Mouse (Mus musculus): ENCODE measurements at regions not wholly inside any gene's neighbourhood (a gene's known extent, or its start where the extent isn't known, plus 50 kb on each side); places are given as distances from the start of the nearest gene placed in this dataset.
"Not testable (repeated sequence)": the region's sequence is repeated elsewhere in the genome, so short reads cannot be mapped to it uniquely, and the experiment has no call there.

- not testable (repeated sequence) for H3K4me2 ChIP-seq; H3K36me3 ChIP-seq; H3K27ac ChIP-seq (replicated peaks); H3K9ac ChIP-seq; H3K27me3 ChIP-seq (replicated peaks); ATAC-seq (ENCODE audit: extremely low read depth, insufficient number of reproducible peaks, low FRiP score, low TSS enrichment); H3K4me1 ChIP-seq; H3K4me3 ChIP-seq
- H3K9me3 ChIP-seq = peaks cover 24% of the 10 kb centered on the region
- WGBS = 86% methylated on average over 6 of the region's 6 CpGs
These were observed 223.6 kb upstream of the Car8 start for GRCm38 (mm10) chr4:8462414-8462813.

GRCm38 (mm10) chr4:8454346-8454745 lies 215.5 kb upstream of the Car8 start:
- H3K4me3 ChIP-seq = no peak overlapping the region
- no peak for ATAC-seq (ENCODE audit: extremely low read depth, insufficient number of reproducible peaks, low FRiP score, low TSS enrichment)
- H3K27me3 ChIP-seq (replicated peaks) = no peaks in the 10 kb centered on the region
- no peak overlapping the region for H3K4me2 ChIP-seq
- no peaks in the 10 kb centered on the region for H3K4me1 ChIP-seq
- no peaks in the 10 kb centered on the region for H3K36me3 ChIP-seq
- no peaks in the 10 kb centered on the region; the same call in 1 of the 2 replicates for H3K9me3 ChIP-seq
- H3K9ac ChIP-seq = no peak overlapping the region
- 68% methylated on average over 2 of the region's 2 CpGs for WGBS
- H3K27ac ChIP-seq (replicated peaks) = no peak overlapping the region

GRCm38 (mm10) chr4:8432393-8432792 lies 193.6 kb upstream of the Car8 start:
- H3K4me1 ChIP-seq = peaks cover 5% of the 10 kb centered on the region; the same call in 1 of the 2 replicates
- H3K27me3 ChIP-seq (replicated peaks) = no peaks in the 10 kb centered on the region
- no peak overlapping the region for H3K27ac ChIP-seq (replicated peaks)
- H3K36me3 ChIP-seq = no peaks in the 10 kb centered on the region
- no peak overlapping the region for H3K4me2 ChIP-seq
- H3K9me3 ChIP-seq = 0 out of 2 replicates have a peak, but pooled peaks cover 4% of the 10 kb centered on the region
- H3K9ac ChIP-seq = no peak overlapping the region
- ATAC-seq (ENCODE audit: extremely low read depth, insufficient number of reproducible peaks, low FRiP score, low TSS enrichment) = no peak
- no peak overlapping the region for H3K4me3 ChIP-seq
- WGBS = 47% methylated on average over 2 of the region's 2 CpGs

- Histone ChIP-seq H3K27ac (replicated peaks) (no peak overlapping the region), H3K4me3 (no peak overlapping the region), H3K27me3 (replicated peaks) (no peaks in the 10 kb centered on the region), H3K9me3 (no peaks in the 10 kb centered on the region), H3K9ac (no peak overlapping the region), H3K36me3 (no peaks in the 10 kb centered on the region), H3K4me1 (peaks cover 5% of the 10 kb centered on the region; the same call in 1 of the 2 replicates), H3K4me2 (no peak overlapping the region)
- no peak for ATAC-seq (ENCODE audit: extremely low read depth, insufficient number of reproducible peaks, low FRiP score, low TSS enrichment)
- WGBS = 33% methylated on average over 1 of the region's 1 CpGs
These were observed 192.1 kb upstream of the Car8 start for GRCm38 (mm10) chr4:8431032-8431332.

GRCm38 (mm10) chr4:8430269-8431031 lies 191.6 kb upstream of the Car8 start:
- H3K9me3 ChIP-seq = no peaks in the 10 kb centered on the region
- H3K27ac ChIP-seq (replicated peaks) = no peak overlapping the region
- H3K9ac ChIP-seq = no peak overlapping the region
- H3K4me3 ChIP-seq = no peak overlapping the region
- H3K27me3 ChIP-seq (replicated peaks) = no peaks in the 10 kb centered on the region
- WGBS = 76% methylated on average over 4 of the region's 4 CpGs
- no peaks in the 10 kb centered on the region for H3K36me3 ChIP-seq
- no peak for ATAC-seq (ENCODE audit: extremely low read depth, insufficient number of reproducible peaks, low FRiP score, low TSS enrichment)
- peaks cover 5% of the 10 kb centered on the region; the same call in 1 of the 2 replicates for H3K4me1 ChIP-seq
- no peak overlapping the region for H3K4me2 ChIP-seq

GRCm38 (mm10) chr4:8429771-8430170 lies 190.9 kb upstream of the Car8 start:
- 46% methylated on average over 5 of the region's 5 CpGs for WGBS
- Histone ChIP-seq H3K36me3 (no peaks in the 10 kb centered on the region), H3K27ac (replicated peaks) (no peak overlapping the region), H3K9ac (no peak overlapping the region), H3K4me2 (no peak overlapping the region), H3K9me3 (no peaks in the 10 kb centered on the region), H3K4me3 (no peak overlapping the region), H3K27me3 (replicated peaks) (no peaks in the 10 kb centered on the region), H3K4me1 (peaks cover 5% of the 10 kb centered on the region; the same call in 1 of the 2 replicates)
- no peak for ATAC-seq (ENCODE audit: extremely low read depth, insufficient number of reproducible peaks, low FRiP score, low TSS enrichment)

GRCm38 (mm10) chr4:8428629-8429523 lies 190.0 kb upstream of the Car8 start:
- H3K27me3 ChIP-seq (replicated peaks) = no peaks in the 10 kb centered on the region

GRCm38 (mm10) chr4:8427812-8428211 lies 189.0 kb upstream of the Car8 start:
- 43% methylated on average over 4 of the region's 4 CpGs for WGBS
- H3K9ac ChIP-seq = no peak overlapping the region
- ATAC-seq (ENCODE audit: extremely low read depth, insufficient number of reproducible peaks, low FRiP score, low TSS enrichment) = no peak
- no peak overlapping the region for H3K27ac ChIP-seq (replicated peaks)
- H3K36me3 ChIP-seq = no peaks in the 10 kb centered on the region
- no peak overlapping the region for H3K4me2 ChIP-seq
- no peaks in the 10 kb centered on the region for H3K27me3 ChIP-seq (replicated peaks)
- H3K4me1 ChIP-seq = peaks cover 5% of the 10 kb centered on the region; the same call in 1 of the 2 replicates
- H3K4me3 ChIP-seq = no peak overlapping the region
- no peaks in the 10 kb centered on the region for H3K9me3 ChIP-seq

More at GRCm38 (mm10) chr4:8428629-8429523, 190.0 kb upstream of the Car8 start:
- no peak overlapping the region for H3K4me2 ChIP-seq
- H3K9ac ChIP-seq = no peak overlapping the region
- no peak overlapping the region for H3K27ac ChIP-seq (replicated peaks)
- no peak for ATAC-seq (ENCODE audit: extremely low read depth, insufficient number of reproducible peaks, low FRiP score, low TSS enrichment)
- WGBS = 87% methylated on average over 11 of the region's 11 CpGs
- no peak overlapping the region for H3K4me3 ChIP-seq
- H3K4me1 ChIP-seq = peaks cover 5% of the 10 kb centered on the region; the same call in 1 of the 2 replicates
- H3K9me3 ChIP-seq = no peaks in the 10 kb centered on the region
- H3K36me3 ChIP-seq = no peaks in the 10 kb centered on the region

- no peak overlapping the region for H3K9ac ChIP-seq
- H3K9me3 ChIP-seq = no peaks in the 10 kb centered on the region
- H3K36me3 ChIP-seq = no peaks in the 10 kb centered on the region
- H3K27me3 ChIP-seq (replicated peaks) = no peaks in the 10 kb centered on the region
- H3K4me1 ChIP-seq = 0 out of 2 replicates have a peak, but pooled peaks cover under 1% of the 10 kb centered on the region
- H3K27ac ChIP-seq (replicated peaks) = no peak overlapping the region
- H3K4me3 ChIP-seq = no peak overlapping the region
- no peak for ATAC-seq (ENCODE audit: extremely low read depth, insufficient number of reproducible peaks, low FRiP score, low TSS enrichment)
- 55% methylated on average over 16 of the region's 16 CpGs for WGBS
- no peak overlapping the region for H3K4me2 ChIP-seq
These were observed 184.7 kb upstream of the Car8 start for GRCm38 (mm10) chr4:8423392-8424045.

GRCm38 (mm10) chr4:8421285-8421684 lies 182.4 kb upstream of the Car8 start:
- 86% methylated on average over 6 of the region's 6 CpGs for WGBS
- Histone ChIP-seq H3K9me3 (no peaks in the 10 kb centered on the region), H3K4me2 (no peak overlapping the region), H3K4me1 (peaks cover 8% of the 10 kb centered on the region; the same call in 1 of the 2 replicates), H3K4me3 (no peak overlapping the region), H3K27me3 (replicated peaks) (no peaks in the 10 kb centered on the region), H3K36me3 (no peaks in the 10 kb centered on the region), H3K27ac (replicated peaks) (no peak overlapping the region), H3K9ac (no peak overlapping the region)
- no peak for ATAC-seq (ENCODE audit: extremely low read depth, insufficient number of reproducible peaks, low FRiP score, low TSS enrichment)

- no peak for ATAC-seq (ENCODE audit: extremely low read depth, insufficient number of reproducible peaks, low FRiP score, low TSS enrichment)
- no peak overlapping the region for H3K4me3 ChIP-seq
- no peak overlapping the region for H3K27ac ChIP-seq (replicated peaks)
- no peaks in the 10 kb centered on the region for H3K36me3 ChIP-seq
- no peak overlapping the region for H3K9ac ChIP-seq
- no peaks in the 10 kb centered on the region for H3K9me3 ChIP-seq
- peaks cover 8% of the 10 kb centered on the region; the same call in 1 of the 2 replicates for H3K4me1 ChIP-seq
- no peak overlapping the region for H3K4me2 ChIP-seq
- 50% methylated on average over 1 of the region's 1 CpGs for WGBS
- H3K27me3 ChIP-seq (replicated peaks) = no peaks in the 10 kb centered on the region
These were observed 179.7 kb upstream of the Car8 start for GRCm38 (mm10) chr4:8418374-8419031.

All from heart, embryonic 13.5 days (tissue).